Mouse (Mus musculus): ENCODE results near the gene Thbs1.
"Not testable (repeated sequence)": the region's sequence is repeated elsewhere in the genome, so short reads cannot be mapped to it uniquely, and the experiment has no call there.

Thbs1 gene

DNA sequence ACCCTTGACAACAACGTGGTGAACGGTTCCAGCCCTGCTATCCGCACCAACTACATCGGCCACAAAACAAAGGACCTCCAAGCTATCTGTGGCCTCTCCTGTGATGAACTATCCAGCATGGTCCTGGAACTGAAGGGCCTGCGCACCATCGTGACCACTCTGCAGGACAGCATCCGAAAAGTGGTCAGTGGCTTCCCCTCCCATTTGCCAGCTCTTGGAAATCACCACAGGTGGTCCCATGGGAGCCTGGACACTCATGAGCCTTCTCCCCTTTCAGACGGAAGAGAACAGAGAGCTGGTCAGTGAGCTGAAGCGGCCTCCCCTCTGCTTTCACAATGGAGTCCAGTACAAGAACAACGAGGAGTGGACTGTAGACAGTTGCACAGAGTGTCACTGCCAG is 3.0 kb downstream of the Thbs1 start:
- no peak for DNase-seq

DNA sequence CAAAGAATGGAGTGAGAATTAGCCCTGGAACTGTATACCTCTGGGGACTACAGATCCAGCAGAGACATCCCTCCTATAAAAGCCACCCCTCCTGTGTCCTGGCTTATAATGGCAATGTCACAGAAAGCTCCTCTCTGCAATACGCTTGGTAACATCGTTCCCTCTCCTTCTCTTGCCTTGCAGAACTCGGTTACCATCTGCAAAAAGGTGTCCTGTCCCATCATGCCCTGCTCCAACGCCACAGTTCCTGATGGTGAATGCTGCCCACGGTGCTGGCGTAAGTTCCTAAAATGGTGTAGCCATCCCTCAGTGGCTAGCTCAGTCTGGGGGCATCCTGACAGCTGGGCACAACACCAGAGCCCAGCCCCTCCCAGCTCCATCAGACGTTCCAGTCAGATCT is 4.0 kb downstream of the Thbs1 start:
- DNase-seq: no peak

DNA sequence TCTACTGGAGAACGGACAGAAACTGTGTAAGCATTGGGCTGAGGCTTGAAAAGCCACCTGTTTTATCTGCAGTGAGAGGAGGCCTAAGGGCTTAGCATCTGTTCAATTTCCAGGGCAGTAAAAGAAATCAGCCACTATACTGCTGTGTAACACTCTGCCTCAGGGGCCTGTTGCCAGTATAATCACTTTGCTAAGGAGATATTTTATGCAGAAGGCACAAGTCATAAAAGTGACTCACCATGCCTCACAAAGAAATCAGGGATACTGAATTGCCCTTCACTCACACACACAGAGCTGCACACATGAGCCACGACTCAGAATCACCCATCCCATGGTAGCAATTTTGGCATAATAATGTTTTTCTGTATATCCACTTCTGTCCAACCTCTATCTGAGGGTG is 4.5 kb downstream of the Thbs1 start:
- no peak for DNase-seq

DNA sequence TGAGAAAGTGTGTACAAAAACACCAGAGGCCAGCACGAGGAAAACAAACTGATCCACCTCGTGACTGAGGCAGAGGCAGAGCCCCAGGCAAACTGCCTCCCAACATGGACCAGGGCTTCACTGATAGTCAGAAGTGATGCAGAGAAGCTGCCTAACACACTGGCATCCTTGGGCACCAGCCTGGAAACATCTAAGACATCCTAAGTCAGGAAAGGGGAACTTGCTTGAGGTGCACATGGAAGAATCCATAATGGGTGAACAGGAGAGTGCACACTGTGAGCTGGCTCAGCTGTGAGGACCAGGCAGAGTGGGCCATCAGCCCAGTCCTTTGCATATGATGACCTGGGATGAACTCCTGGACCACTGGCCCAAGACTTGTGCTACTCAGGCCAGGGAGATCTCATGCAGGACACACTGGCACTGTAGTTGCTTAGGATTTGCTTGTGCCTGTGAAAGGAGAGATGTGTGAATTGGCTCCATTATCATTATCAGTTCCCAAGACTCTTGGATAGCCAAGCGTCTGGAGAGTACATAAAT is 5.1 kb downstream of the Thbs1 start:
- DNase-seq: no peak

DNA sequence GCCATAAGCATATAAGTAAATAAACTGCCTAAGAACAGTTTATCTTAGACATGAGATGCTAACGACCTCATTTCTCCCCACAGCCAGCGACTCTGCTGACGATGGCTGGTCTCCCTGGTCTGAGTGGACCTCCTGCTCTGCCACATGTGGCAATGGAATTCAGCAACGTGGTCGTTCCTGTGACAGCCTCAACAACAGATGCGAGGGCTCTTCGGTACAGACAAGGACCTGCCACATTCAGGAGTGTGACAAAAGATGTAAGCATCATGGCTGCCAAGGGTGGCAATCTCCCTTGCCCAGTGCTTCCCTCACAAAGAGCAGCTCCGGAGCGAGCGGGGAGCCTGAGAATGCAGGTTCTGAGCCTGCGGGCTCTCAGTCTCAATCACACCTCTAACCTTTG is 5.7 kb downstream of the Thbs1 start:
- no peak for DNase-seq

DNA sequence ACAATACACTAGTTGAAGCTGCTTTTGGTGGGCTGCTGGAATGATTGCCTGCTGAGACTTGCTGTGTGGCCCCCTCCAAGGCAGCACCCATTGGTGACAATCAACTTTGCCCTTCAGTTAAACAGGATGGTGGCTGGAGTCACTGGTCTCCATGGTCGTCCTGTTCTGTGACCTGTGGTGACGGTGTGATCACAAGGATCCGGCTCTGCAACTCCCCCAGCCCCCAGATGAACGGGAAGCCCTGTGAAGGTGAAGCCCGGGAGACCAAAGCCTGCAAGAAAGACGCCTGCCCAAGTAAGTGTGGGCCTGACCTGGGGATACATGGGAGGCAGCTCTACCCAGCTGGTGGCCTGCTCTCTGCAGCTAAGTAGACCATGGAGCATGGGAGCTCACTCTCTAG is 6.4 kb downstream of the Thbs1 start:
- no peak for DNase-seq

DNA sequence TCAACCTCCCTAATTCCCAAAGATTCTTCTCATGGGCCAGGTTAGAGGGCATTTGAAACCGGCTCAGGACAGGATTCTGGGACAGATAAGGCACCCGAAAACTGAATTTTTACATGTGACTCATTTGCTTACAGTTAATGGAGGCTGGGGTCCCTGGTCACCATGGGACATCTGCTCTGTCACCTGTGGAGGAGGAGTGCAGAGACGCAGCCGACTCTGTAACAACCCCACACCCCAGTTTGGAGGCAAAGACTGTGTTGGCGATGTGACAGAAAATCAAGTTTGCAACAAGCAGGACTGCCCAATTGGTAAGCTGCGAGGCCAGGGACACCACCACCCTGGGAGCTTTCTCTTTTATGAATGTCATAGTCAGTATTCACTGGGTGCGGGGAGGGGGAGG is 6.8 kb downstream of the Thbs1 start:
- no peak for DNase-seq

DNA sequence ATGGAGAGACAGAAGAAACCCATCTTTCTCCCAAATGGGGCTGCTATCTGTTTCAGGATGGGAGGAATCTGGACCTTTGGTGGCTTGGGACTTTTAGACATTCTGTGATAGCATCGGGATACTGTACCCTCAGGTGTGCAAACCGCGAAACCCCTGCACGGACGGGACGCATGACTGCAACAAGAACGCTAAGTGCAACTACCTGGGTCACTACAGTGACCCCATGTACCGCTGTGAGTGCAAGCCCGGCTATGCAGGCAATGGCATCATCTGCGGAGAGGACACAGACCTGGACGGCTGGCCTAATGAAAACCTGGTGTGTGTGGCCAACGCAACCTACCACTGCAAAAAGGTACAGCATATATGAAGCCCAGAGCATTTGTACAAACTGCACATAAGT is 8.0 kb downstream of the Thbs1 start:
- DNase-seq: no peak

DNA sequence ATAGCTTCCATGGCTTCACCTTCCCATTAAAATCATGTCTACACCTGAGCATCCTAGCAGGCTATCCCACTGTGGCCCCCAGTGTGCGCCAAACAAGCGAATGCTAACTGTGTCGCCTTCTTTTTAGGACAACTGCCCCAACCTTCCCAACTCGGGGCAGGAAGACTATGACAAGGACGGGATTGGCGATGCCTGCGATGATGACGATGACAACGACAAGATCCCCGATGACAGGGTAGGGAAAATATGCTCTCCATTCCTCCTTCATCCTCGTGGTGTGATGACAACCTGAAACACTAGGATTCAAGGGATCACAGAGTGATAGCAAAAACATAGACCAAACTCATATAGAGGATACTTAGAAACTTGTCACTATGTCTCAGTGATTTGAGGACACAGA is 8.4 kb downstream of the Thbs1 start:
- no peak for DNase-seq

DNA sequence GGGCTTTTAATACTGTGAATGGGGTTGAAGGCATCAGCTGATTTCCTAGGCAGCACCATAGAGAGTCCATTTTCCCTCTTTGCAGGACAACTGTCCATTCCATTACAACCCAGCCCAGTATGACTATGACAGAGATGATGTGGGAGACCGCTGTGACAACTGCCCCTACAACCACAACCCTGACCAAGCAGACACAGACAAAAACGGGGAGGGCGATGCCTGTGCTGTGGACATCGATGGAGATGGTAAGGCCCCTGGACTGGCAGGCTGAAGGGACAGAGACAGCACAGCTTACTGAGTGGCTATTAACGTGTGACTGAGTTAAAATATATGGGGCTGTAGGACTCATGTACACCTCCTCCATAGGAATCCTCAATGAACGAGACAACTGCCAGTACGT is 9.1 kb downstream of the Thbs1 start:
- DNase-seq: no peak

DNA sequence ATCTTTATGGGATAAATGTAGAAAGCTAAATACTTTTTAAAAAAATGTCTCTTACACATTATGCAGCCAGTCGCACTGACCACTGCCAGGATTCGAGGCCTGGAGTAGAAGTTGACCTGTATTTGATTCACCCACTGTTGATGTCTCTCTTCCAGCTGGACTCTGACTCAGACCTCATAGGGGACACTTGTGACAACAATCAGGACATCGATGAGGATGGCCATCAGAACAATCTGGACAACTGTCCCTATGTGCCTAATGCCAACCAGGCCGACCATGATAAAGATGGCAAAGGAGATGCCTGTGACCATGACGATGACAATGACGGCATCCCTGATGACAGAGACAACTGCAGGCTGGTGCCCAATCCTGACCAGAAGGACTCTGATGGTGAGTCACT is 10.6 kb downstream of the Thbs1 start:
- DNase-seq: no peak

DNA sequence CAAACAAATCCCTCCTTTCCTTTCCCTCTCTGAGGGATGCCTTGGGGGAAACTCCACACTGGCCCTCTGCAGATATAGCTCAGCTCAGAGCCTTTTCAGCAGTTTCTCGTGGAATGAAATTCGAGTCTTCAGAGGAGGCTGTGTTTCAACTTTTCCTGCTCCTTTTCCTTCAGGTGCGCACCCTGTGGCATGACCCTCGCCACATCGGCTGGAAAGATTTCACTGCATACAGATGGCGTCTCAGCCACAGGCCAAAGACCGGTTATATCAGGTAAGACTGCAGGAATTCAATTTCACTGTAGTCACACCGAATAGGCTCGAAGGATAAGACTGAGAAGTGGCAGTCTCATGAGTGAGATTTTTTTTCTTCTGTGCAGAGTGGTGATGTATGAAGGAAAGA is 12.1 kb downstream of the Thbs1 start:
- no peak for DNase-seq

DNA sequence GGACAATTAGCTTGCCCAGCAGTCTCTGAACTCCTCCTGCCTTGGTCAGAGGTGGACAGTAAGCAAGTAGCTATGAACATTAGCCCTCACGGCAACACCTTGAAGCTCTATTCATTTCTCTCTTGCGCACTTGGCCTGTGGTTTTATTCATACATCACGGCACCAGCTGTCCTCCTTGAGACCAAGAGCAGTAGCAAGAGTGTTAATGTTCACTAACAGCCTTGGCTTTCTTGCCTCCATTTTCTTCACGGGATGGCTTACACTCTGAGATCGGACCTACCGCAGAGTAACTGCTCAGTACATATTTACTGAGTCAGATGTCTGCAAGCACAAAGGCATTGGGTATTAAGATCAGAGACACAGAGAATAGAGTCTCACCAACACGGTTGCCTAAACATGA is 12.8 kb downstream of the Thbs1 start:
- DNase-seq: no peak

DNA sequence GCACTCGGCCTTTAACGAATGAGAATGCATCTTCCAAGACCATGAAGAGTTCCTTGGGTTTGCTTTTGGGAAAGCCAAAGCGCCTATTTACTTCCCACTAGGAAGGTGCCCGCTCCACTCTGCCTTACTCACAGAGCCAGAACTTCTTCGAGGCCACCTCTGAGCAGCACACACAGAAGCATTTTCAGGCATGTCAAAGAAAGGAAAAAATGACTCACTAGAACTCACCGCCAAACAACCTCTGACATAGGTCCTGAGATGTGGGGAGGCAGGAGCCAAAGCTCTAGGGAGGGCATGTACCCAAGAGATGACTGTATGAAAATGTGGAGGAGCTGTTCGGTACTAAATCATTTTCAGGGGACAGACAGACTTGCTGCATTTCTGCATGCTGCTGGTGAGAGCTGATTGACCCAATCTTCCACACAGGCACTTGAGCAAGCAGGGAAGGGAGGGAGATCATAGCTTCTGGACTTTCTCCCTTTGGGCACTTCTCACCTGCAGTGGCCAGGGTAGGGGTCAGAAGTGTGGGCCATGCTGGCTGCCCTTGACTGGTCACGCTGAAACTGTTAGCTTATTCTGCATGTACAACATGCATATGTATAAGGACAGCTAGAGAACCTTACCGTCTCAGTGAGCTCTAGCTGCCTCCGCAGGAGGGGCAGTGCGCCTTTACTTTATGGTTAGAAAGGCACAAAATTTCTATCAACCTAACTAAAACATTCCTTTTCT is 13.7 kb downstream of the Thbs1 start:
- peak; percentile 63 to 87 for DNase-seq

DNA sequence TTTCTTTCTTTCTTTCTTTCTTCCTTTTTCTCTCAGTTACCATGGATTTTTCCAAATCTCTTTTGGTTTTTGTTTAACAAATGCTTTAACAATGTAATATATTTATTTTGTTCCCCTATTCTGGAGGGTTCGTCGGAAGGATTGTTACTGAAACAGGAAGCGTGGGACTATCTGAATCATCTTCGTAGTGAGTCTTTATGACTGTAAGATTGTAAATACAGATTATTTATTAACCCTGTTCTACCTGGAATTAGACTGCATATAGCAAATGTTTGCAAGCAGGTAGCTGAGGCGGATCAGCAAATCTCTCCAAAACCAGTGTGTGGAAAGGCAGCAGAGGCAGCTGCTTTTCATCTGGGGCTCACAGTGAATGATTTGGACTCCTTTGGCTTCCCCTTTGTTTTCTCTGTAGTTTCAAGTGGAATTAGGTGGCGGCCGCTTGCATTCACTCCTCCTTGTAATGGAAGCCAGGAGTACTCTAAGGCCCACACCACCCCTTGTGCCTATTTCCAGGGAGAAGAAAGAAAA is 14.3 kb downstream of the Thbs1 start:
- no peak for DNase-seq

DNA sequence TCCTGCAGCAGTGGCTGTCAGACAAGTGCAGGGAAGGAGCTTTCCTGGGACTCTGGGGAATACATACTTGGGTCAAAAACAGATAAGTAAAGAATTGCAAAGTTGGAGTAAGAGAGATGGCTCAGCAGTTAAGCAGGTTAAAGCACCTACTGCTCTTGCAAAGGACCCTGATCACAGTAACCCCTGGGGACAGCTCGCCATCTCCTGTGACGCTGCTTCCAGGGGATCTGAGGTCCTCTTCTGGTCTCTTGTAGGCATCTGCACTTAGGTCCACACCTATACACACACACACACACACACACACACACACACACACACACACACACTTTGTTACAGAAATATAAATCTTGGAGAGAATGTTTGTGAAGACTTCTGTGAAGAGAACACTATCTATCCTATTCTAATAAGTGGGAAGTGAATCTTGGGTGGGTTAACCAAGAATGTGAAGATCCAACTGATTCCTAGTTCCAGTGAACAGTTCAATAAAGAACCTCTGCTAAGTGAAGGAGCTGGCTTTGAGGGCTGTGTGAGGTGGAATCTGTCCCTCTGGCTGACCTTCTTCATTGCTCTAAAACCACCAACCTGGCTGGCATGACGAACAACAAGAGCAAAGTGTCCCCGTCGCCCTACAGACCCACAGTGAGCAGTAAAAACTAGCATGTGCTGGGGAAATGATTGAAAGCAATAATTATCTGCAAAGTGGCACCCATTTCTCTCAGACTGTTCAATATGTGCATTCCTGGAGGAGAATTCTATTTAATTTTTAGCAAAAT is 16.0 kb downstream of the Thbs1 start:
- peak in 1 of 2 experiments; percentile 18 for DNase-seq

DNA sequence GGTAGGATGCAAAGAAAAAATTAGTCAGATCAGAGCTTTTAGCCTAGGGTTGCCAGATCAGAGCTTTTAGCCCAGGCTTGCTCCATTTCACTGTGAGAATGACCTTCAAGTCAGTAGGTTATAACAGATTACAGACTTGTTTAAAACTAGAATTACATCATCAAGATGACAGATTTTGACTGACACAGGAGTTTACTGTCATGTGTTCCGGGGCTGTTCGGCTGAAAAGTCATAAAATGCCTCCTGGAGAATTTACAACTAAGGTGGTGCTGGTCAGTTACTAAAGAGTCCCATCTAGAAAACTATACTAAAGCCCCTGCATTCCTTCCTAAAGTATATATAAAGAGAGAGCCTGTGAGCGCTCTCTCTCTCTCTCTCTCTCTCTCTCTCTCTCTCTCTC is 16.6 kb downstream of the Thbs1 start:
- no peak for DNase-seq

DNA sequence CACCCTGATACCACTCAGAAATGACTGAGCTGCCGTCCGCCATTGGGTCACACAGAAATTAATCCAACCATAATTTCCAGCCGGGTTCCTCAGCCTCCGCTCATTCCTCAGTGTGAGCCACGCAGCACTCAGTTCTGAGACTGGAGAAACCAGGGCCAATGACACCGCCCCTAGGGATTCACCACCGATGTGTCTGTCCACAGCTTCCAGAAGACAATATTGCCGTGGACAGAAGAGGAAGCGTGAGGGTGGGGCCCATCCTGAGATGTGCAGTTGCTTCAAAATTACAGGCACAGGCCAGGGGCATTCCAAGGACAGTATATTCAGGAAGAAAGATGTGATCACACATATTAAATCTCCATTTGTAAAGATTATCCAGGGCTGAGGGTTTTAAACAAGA is 25.4 kb downstream of the Thbs1 start:
- DNase-seq: peak; percentile 30 to 57

DNA sequence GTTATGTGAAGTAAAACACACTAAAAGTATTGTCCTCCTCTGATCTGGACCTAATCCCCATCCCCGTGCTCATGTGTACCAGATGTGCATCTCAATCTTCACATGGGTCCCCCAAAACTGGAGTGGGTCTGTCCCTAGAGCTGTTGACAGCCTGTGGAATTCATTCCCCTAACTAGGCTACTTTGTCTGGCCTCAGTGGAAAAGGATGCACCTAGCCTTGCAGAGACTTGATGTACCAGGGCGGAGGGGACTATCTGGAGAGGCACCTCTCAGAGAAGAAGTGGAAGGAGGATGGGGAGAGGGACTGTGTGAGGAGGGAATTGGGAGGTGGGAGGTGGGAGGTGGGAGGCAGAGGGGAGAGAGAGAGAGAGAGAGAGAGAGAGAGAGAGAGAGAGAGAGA is 26.1 kb downstream of the Thbs1 start:
- no peak for DNase-seq

DNA sequence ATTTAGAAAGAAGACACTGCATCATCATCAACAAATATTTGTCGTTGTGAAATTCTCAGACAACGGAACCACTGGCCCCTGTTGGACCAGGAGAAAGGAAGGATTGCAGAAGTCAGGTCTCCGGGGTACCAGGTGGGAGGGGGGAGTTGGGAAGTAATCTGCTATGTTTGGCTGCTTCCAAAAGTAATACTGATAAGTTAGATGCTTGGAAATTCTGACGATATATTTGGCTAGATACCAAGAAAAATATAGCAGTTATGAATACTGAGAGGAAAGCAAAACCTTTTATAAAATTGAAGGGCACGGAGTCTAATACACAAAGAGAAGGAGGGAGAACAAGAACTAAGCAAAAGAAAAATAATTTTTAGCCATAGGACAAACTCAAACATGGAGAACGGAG is 27.6 kb downstream of the Thbs1 start:
- DNase-seq: no peak

DNA sequence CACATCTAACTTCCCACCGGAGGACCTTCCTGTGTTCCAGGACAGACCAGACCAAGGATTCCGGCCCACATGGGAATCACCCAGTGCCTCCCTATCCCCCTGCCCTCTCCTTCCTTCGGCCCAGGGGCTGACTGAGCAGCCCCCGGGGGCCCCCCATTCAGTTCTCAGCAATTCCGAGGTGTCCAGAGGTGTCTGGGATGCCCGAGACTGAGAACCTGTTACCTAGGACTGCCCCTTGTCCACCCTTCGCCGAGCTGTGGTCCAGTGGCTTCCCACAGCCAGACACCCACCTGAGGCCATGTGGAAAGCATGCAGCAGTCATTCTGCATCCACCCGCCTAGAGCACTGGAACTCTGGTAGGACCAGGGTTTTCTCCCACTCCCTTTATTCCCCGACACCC is 30.0 kb downstream of the Thbs1 start:
- no peak for DNase-seq

DNA sequence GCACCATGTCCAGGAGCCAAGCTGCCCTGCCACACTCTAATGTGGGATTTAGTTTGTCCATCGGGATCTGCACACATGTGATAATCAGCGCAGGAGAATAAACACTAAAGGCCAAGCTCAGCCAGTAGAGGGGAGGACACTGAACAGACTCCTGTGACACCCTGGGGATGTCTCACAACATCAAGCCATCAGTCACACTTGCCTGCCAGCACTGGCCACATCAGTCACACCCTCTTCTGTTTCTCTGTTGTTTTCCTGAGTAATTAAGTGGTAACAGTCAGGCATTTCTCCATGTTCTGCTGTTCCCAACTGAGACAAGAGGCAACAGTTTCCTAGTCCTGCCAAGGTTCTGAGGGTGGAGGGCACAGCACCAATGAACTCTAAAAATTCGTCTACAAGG is 36.1 kb downstream of the Thbs1 start:
- DNase-seq: not testable (repeated sequence)

DNA sequence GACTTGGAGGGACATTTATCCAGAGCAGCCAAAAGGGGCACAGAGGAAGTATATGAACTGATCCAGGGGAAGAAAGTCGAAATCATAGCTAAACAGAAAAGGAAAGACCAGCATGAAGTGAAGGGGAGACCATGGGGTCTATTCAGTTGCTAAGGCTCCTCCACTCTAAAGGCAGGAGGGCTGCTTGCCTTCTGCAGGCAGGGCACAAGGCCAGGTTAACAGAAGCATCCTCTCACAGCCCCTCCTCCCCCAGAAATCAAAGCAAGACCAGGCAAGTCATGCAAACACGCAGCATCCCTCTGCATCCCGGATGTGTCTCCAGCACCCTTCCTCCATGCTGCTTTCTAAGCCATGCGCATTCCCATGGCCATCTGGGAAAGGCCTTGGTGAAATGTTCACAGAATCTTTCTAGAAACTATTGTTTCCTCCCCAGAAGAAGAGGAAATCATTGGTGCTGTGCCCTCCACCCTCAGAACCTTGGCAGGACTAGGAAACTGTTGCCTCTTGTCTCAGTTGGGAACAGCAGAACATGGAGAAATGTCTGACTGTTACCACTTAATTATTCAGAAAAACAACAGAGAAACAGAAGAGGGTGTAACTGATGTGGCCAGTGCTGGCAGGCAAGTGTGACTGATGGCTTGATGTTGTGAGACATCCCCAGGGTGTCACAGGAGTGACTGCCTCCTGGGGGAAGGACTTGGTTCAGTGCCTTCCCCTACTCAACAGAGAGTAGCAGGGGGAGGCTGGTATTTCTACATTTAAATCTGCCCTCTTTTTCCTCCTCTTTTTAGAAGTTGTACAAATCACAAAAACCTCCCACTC is 36.9 kb downstream of the Thbs1 start:
- DNase-seq: no peak

Data from kidney, postnatal 25 days (tissue).